Mouse (Mus musculus): Measurements from ENCODE around the gene Cul9. TPM values are rescaled to one million over a fixed set of nuclear protein-coding genes. Genes with fewer than 3 reads are reported as not detected.
"Not testable (repeated sequence)": the region's sequence is repeated elsewhere in the genome, so short reads cannot be mapped to it uniquely, and the experiment has no call there.

Cul9 gene
- total and polyA plus RNA-seq, 2 experiments from 2014 or later: 13.7 to 44.4 TPM

- peaks cover 58% of the 10 kb centered on the region for H3K36me3 ChIP-seq (ENCODE audit: insufficient read depth)
- H3K4me1 ChIP-seq (ENCODE audit: insufficient read depth): no peaks in the 10 kb centered on the region
- TF ChIP-seq CTCF (IDR thresholded peaks at IDR 0.05; ENCODE audit: low read depth): no peak
- H3K9me3 ChIP-seq (ENCODE audit: low read length): no peaks in the 10 kb centered on the region
- no peak overlapping the region for H3K9ac ChIP-seq
- ATAC-seq: no peak
- H3K27ac ChIP-seq (ENCODE audit: low read depth, low read length): no peak overlapping the region
- 92% methylated on average over 3 of the region's 3 CpGs for WGBS
- no peak for DNase-seq
- H3K27me3 ChIP-seq (ENCODE audit: insufficient read depth, low read length): no peaks in the 10 kb centered on the region
- H3K4me3 ChIP-seq (ENCODE audit: low read depth, low read length): no peak overlapping the region
- H3K4me2 ChIP-seq (ENCODE audit: low read depth): no peak overlapping the region
These were observed 40.6 kb downstream of the Cul9 start for GRCm38 (mm10) chr17:46505617-46506016.

GRCm38 (mm10) chr17:46503847-46504638 is 42.1 kb downstream of the Cul9 start:
- no peak overlapping the region for H3K4me3 ChIP-seq (ENCODE audit: low read depth, low read length)
- no peak for TF ChIP-seq CTCF (IDR thresholded peaks at IDR 0.05; ENCODE audit: low read depth)
- no peak overlapping the region for H3K9ac ChIP-seq
- ATAC-seq: no peak
- no peaks in the 10 kb centered on the region for H3K9me3 ChIP-seq (ENCODE audit: low read length)
- no peaks in the 10 kb centered on the region for H3K4me1 ChIP-seq (ENCODE audit: insufficient read depth)
- 81% methylated on average over 14 of the region's 14 CpGs for WGBS
- DNase-seq: no peak
- no peak overlapping the region for H3K27ac ChIP-seq (ENCODE audit: low read depth, low read length)
- H3K4me2 ChIP-seq (ENCODE audit: low read depth): no peak overlapping the region
- no peaks in the 10 kb centered on the region for H3K27me3 ChIP-seq (ENCODE audit: insufficient read depth, low read length)
- H3K36me3 ChIP-seq (ENCODE audit: insufficient read depth): peaks cover 62% of the 10 kb centered on the region

- Histone ChIP-seq H3K9ac (no peak overlapping the region), H3K4me3 (ENCODE audit: low read depth, low read length) (no peak overlapping the region), H3K27ac (ENCODE audit: low read depth, low read length) (no peak overlapping the region), H3K36me3 (ENCODE audit: insufficient read depth) (peaks cover 55% of the 10 kb centered on the region), H3K9me3 (ENCODE audit: low read length) (no peaks in the 10 kb centered on the region), H3K4me2 (ENCODE audit: low read depth) (no peak overlapping the region), H3K4me1 (ENCODE audit: insufficient read depth) (no peaks in the 10 kb centered on the region), H3K27me3 (ENCODE audit: insufficient read depth, low read length) (no peaks in the 10 kb centered on the region)
- WGBS: 85% methylated on average over 2 of the region's 2 CpGs
- no peak for TF ChIP-seq CTCF (IDR thresholded peaks at IDR 0.05; ENCODE audit: low read depth)
- ATAC-seq (no peak), DNase-seq (no peak)
These were observed 43.4 kb downstream of the Cul9 start for GRCm38 (mm10) chr17:46502775-46503174.

- WGBS: 54% methylated on average over 8 of the region's 8 CpGs
- no peak overlapping the region for H3K4me3 ChIP-seq (ENCODE audit: low read depth, low read length)
- no peak for TF ChIP-seq CTCF (IDR thresholded peaks at IDR 0.05; ENCODE audit: low read depth)
- no peaks in the 10 kb centered on the region for H3K9me3 ChIP-seq (ENCODE audit: low read length)
- 0 out of 2 replicates have a peak, but pooled peaks cover 3% of the 10 kb centered on the region for H3K27me3 ChIP-seq (ENCODE audit: insufficient read depth, low read length)
- H3K4me2 ChIP-seq (ENCODE audit: low read depth): no peak overlapping the region
- H3K4me1 ChIP-seq (ENCODE audit: insufficient read depth): no peaks in the 10 kb centered on the region; the same call in 1 of the 2 replicates
- H3K9ac ChIP-seq: no peak overlapping the region
- peaks cover 36% of the 10 kb centered on the region for H3K36me3 ChIP-seq (ENCODE audit: insufficient read depth)
- H3K27ac ChIP-seq (ENCODE audit: low read depth, low read length): no peak overlapping the region
- no peak for DNase-seq
- no peak for ATAC-seq
These were observed 48.2 kb downstream of the Cul9 start for GRCm38 (mm10) chr17:46497956-46498355.

GRCm38 (mm10) chr17:46496623-46497434 is 49.4 kb downstream of the Cul9 start, which contains the start of gene Dnph1:
Gene Dnph1 (plus strand): TSS chr17:46496711.
- 2% methylated on average over 44 of the region's 44 CpGs for WGBS
- Histone ChIP-seq H3K9ac (peak within 1 kb of the TSS; percentile 62), H3K36me3 (ENCODE audit: insufficient read depth) (peaks cover 28% of the 10 kb centered on the region; the same call in 1 of the 2 replicates), H3K4me3 (ENCODE audit: low read depth, low read length) (peak within 1 kb of the TSS; percentile 52), H3K9me3 (ENCODE audit: low read length) (no peaks in the 10 kb centered on the region), H3K4me1 (ENCODE audit: insufficient read depth) (no peaks in the 10 kb centered on the region; the same call in 1 of the 2 replicates), H3K27me3 (ENCODE audit: insufficient read depth, low read length) (0 out of 2 replicates have a peak, but pooled peaks cover 3% of the 10 kb centered on the region), H3K27ac (ENCODE audit: low read depth, low read length) (no peak within 1 kb of the TSS), H3K4me2 (ENCODE audit: low read depth) (peak within 1 kb of the TSS; percentile 93)
- no peak for TF ChIP-seq CTCF (IDR thresholded peaks at IDR 0.05; ENCODE audit: low read depth)
- ATAC-seq (peak; percentile 99), DNase-seq (peak; percentile 91)

- Histone ChIP-seq H3K4me2 (ENCODE audit: low read depth) (peak overlapping the region; percentile 93; the same call in 1 of the 2 replicates), H3K36me3 (ENCODE audit: insufficient read depth) (peaks cover 24% of the 10 kb centered on the region; the same call in 1 of the 2 replicates)
- H3K4me3 ChIP-seq (ENCODE audit: low read depth, low read length); H3K27me3 ChIP-seq (ENCODE audit: insufficient read depth, low read length); ATAC-seq; DNase-seq; H3K27ac ChIP-seq (ENCODE audit: low read depth, low read length); H3K9ac ChIP-seq; H3K9me3 ChIP-seq (ENCODE audit: low read length); H3K4me1 ChIP-seq (ENCODE audit: insufficient read depth): not testable (repeated sequence)
These were observed 50.1 kb downstream of the Cul9 start for GRCm38 (mm10) chr17:46496081-46496480.
